Mouse (Mus musculus) lung, postnatal 0 days (tissue): Measurements from ENCODE around the gene Rab31.

Experiments used
- CTCF ChIP-seq: IDR thresholded peaks from 2 replicates; pipeline ENCODE4 v1.5.1; 2016; ENCODE audit warnings: antibody characterized with exemption, mild to moderate bottlenecking
- EP300 ChIP-seq: IDR thresholded peaks from 2 replicates; pipeline ENCODE4 v1.6.1; 2016; ENCODE audit warnings: antibody characterized with exemption, mild to moderate bottlenecking, control low read depth

GRCm38 (mm10) chr17:65802026-65802425 lies 29.5 kb upstream of the Rab31 start:
- no peak for TF ChIP-seq CTCF
- TF ChIP-seq EP300, result no peak
